Mouse (Mus musculus) heart, adult 9 months (tissue): ENCODE data around the gene Birc2.

Experiments
- DNase-seq, 2 experiments: peaks; one replicate each; pipeline ENCODE4 v3.0.0; 2022; ENCODE audit warnings: low spot score in 2 of 2

Birc2 gene

DNA sequence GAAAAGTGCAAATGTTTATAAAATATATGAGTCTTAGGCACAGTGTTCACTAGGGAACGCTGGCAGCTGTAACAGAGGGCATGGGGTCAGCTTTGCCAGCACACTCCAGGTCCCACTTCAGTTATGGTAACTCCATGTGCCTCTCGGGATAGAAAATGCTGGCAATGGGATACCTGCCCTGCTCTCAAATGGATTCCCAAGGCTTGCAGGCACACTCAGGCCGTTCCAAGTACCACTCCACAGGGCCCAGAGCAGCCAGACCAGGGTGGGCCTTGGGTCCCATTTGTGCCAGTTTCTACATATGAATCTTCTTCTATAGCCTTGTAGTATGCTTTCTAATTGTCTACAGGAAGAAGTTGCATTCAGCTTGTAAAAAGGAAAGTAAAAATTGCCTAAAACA, 51.5 kb downstream of the Birc2 start:
- DNase-seq: no peak

- DNase-seq: no peak
These were observed 52.2 kb downstream of the Birc2 start for GRCm38 (mm10) chr9:7784615-7785012.

- DNase-seq: no peak
These were observed 52.8 kb downstream of the Birc2 start for GRCm38 (mm10) chr9:7783823-7784614.

DNA sequence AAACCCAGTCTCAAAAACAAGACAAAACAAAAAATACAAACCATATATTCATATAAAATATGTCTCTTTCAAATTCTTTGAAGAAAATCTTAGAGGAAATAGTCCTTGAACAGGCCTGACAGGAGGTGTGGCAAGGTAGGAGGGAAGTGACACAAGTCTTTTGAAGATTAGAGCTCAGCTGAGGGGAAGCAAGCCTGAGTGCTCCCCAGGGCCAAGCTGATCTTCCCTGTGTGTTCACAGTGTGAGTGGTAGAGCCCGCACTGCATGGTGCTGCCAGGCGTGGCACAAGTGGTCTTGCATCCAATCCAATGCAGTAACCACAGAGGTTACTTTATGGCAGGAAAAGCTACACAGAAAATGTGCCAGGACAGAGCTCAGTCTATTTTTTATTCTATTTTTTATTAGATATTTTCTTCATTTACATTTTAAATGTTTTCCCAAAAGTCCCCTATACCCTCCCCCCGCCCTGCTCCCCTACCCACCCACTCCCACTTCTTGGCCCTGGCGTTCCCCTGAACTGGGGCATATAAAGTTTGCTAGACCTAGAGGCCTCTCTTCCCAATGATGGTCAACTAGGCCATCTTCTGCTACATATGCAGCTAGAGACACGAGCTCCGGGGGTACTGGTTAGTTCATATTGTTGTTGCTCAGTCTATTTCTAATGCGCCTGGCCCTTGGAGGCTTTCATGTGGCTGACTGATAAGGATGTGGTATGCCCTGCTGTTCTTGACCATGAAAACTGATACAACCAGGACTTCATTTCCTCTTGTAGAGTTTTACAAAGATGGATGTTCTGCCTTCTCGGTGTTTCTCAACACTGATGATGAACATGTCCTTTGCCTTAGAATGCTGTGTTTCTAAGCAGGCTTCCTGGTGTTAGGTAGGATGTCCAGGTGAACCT, 56.4 kb downstream of the Birc2 start:
- no peak for DNase-seq

- DNase-seq: no peak
These were observed 57.1 kb downstream of the Birc2 start for GRCm38 (mm10) chr9:7779786-7780185.

GRCm38 (mm10) chr9:7778771-7779170, 58.1 kb downstream of the Birc2 start:
- no peak for DNase-seq

- no peak for DNase-seq
These were observed 59.2 kb downstream of the Birc2 start for GRCm38 (mm10) chr9:7777652-7778051.

- no peak for DNase-seq
These were observed 59.9 kb downstream of the Birc2 start for GRCm38 (mm10) chr9:7776940-7777339.

- DNase-seq: no peak
These were observed 60.9 kb downstream of the Birc2 start for GRCm38 (mm10) chr9:7775986-7776385.

DNA sequence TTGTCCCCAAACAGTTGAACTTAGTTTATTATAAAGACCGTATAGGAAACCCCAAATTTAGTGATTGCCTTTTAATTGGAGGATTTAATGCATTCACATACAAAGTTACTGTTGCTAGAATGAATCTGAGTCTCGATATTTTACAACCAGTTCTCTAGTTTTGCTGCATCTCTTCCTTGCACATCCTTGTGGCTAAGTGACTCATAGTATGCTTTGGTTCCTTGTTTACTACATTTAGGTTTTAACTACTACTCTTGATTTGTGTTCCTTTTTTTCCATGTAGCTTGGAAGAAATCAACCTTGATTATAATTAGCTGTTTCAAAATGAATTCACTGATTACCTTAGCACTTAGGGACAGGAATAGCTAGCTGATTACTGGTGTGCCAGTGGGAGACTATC, 61.9 kb downstream of the Birc2 start:
- no peak for DNase-seq

DNA sequence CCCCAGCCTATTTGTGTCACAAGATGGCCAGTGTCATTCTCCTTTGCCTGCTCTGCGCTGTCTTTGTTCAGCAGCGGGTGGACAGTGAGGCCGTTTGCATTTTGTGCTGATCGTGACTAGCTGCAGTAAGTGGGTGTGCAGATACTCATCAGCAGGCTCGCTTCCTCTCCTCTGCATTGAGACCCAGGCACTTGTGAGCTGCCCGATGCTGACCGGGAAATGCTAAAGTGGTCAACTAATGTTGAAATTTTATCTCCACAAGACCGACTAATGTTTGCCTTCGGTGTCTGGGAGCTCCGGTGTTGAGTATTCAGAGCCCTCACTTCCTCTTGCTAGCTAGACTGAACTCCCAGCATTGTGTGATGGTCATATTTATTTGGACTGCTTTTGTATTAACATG, 62.3 kb downstream of the Birc2 start:
- no peak for DNase-seq

DNA sequence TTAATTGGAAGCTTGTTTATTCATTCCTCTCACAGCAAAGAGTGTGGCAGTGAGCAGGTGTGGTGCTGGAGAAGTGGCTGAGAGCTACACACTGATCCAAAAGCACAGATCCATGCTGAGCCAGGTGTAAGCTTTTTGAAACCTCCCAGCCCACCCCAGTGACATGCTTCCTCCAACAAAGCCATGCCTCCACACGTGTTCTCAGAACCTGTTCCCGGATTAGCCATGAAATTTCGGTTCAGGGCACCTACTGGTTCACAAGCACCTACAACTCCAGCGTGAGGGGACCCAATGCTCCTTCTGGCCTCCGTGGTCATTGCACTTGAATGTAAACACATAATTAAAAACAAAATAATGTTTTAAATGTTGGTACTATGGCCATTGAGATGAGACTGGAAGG, 63.2 kb downstream of the Birc2 start:
- DNase-seq: no peak

DNA sequence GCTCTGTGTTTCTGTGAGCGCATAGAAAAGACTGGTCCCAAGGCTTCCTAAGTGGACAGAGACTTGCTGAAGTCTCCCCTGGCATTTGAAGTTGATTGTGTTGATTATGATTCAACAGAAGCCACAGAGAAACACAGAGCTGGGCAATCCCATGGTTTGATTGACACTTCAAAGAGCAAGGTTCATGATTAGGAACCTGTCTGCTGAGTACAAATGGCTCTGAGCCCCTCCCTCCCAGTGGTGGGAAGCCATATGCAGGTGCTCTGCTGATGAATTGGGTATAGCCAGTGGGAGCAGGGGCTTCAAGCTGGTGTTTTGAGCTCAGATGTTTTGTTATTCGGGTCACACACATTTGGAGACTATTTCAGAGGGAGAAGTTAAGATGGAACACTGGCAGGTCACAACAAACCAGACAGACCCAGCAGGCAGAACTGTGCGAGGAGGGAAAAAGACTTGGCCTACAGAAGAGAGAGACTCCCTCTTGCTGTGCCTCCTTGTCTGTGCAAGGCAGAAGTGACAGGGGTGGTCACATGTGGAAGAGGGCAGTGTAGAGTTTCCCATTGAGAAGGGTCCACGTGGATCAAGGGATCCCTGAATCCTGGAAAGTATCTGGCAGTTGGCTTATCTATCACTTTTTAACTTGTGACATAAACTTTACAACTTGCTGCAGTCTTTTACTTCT, 64.0 kb downstream of the Birc2 start:
- DNase-seq: no peak

DNA sequence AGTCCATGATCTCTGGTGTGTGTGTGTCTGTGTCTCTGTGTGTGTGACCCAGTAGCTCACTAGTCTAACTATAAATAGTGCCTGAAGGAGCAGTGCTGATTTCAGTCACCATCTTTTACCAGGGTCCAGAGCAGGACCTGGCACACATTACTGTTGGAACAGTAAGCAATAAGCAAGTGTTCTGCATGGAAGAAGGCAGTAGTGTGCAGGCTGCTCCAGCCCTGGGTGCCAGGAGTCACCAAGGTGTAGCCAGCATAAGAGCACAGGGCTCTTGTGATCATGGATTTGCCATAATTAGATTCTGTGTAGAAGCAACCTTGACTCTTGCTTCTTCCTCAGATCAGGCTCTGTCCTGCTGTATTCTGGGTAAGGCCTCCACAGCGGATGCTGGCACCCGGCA, 64.5 kb downstream of the Birc2 start:
- no peak for DNase-seq

GRCm38 (mm10) chr9:7769491-7769890, 67.4 kb downstream of the Birc2 start:
- no peak for DNase-seq

GRCm38 (mm10) chr9:7769081-7769480, 67.8 kb downstream of the Birc2 start:
- DNase-seq: peak; percentile 41 to 65
